Mouse (Mus musculus) cerebellum, adult 2 months (tissue): ENCODE results near the gene Zdhhc5.

ENCODE experiments used
- CTCF ChIP-seq: fragments of 200-500 bp; IDR thresholded peaks from 2 replicates; pipeline ENCODE4 v1.5.1; 2011; ENCODE audit warnings: low read depth, mild to moderate bottlenecking, control low read depth, low read length, moderate library complexity, borderline replicate concordance; ENCODE audit not compliant: insufficient read depth
- POLR2A ChIP-seq: fragments of 200-500 bp; IDR thresholded peaks from 2 replicates; pipeline ENCODE4 v1.6.1; 2011; ENCODE audit warnings: low read length, control low read depth, borderline replicate concordance; ENCODE audit not compliant: insufficient read depth

GRCm38 (mm10) chr2:84662866-84663265, 52.1 kb downstream of the Zdhhc5 start:
- no peak for TF ChIP-seq CTCF
- no peak for TF ChIP-seq POLR2A
